Mouse (Mus musculus) lung, adult 18-20 months (tissue): ENCODE measurements around the gene Ppp1r1c.
"Not testable (repeated sequence)": the region's sequence is repeated elsewhere in the genome, so short reads cannot be mapped to it uniquely, and the experiment has no call there.

Experiments used
- DNase-seq, 2 experiments: peaks; one replicate each; pipeline ENCODE4 v3.0.0; 2022; ENCODE audit warnings: mixed read lengths in 2 of 2

Gene Ppp1r1c

DNA sequence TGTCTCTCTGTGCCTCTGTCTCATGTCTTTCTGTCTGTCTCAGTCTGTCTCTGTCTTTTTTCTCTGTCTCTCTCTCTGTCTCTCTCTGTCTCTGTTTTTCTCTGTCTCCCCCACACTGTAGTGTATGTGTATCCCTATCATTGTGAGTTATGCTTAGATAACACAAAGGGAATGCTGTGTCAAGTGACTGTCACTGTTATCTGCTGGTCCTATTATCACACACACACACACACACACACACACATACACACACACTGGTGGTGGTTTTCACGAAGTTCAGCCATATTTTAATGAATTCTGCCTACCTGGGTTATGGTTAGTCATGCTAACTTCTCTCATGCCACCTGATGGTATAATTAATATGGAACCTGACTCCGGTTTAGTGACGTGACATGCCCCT lies 44.1 kb downstream of the Ppp1r1c start:
- no peak for DNase-seq

DNA sequence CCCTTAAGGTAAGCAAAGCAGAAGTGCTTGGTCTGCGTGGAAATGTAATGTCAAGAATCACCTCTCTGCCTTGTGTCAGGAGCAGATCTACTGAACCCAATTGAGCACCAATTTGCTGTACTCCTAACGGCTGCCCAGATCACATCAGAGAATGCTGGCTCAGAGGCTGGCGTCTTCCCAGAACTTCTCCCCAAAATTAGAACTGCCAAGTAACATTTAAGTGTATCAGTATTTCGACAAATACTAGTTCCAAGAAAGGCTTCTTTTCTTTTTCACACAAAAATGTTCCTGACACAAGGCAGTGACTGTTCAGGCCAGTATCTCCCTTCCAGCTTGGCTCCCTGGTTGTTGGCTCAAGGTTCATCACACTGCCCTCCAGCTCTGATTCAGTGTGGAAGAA lies 52.4 kb downstream of the Ppp1r1c start:
- DNase-seq = no peak

DNA sequence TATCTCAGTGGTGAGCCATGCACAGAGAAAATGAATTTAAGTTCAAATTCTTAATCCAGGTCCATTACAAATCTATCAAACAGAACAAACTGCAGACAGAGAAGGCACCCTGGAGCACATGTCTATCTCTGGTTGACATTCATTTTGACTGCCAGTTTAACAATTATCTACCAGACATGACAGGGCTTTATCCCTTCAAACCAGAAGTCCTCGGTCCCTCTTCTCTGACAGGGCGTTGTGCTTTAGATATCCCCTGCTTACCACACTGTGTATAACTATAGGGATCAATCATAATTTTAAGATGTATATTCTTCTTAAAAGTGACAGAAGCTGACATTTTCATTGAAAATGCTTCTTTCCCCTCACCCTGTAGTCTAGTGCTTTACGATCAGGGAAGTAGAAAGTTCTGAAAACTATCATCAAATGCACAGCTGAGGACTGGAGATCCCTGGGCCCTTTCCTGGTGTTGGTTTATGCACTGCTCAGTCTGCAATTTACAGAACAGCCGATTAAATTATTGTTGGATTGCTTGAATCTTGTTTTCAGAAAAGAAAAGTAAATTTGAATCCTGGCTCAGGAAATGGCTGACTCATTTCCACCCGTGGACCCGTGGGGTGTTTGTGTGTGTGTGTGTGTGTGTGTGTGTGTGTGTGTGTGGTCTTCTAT lies 55.3 kb downstream of the Ppp1r1c start:
- DNase-seq = no peak

DNA sequence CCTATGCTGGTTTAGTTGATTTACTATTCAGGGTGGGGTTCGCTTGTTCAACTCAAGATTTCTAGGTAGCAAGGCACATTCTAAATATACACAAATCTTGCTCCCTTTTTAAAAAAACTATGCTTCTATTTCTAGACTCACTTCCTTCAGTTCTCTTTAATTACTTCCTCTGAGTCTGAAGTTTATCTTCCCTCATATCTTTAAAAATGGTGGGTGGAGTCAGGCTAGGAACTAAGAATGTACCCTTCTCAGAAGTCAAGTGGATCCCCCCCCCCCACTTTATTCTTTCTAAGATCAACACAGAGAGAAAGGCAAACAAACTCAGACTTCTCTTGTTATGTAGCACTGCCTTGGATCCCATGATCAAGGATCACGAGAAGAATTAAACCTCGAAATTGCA lies 57.5 kb downstream of the Ppp1r1c start:
- DNase-seq = peak in 1 of 2 experiments; percentile 11

DNA sequence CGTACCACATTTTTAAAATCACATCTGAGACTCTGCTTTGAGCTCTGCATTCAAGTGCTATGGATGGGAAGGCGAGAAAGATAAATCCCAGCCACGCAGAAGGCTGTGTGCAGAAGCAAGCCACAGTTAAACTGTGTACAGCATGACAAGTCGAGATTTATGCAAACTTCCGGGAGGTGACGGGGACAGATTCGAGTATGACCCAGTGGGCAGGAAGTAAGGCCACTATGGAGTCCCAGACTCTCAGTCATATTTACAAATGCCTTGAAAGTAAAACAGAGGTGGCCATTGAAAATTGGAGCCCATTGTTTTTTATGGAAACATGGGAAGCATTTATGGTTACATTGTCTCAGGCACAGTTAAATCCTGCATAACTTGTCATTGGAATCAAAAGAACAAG lies 58.1 kb downstream of the Ppp1r1c start:
- no peak for DNase-seq

DNA sequence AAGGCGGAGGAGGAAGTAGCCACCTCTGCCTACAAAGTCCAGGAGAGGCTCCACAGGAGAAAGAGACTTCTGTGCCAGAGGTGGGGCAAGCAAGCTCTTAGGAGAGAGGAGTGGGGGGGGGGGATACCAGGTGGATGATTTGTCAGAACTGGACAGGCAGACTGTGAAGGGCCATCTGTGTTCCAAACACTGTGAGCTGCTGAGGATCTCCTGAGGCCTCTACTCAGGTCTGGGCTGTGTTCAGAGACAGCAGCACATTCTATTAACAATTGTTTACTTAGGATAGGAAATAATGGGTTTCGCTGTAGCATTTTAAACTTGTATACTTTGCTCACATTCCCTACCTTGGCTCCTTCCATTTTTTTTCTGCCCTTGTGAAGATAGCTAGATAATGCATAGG lies 61.0 kb downstream of the Ppp1r1c start:
- DNase-seq = no peak

DNA sequence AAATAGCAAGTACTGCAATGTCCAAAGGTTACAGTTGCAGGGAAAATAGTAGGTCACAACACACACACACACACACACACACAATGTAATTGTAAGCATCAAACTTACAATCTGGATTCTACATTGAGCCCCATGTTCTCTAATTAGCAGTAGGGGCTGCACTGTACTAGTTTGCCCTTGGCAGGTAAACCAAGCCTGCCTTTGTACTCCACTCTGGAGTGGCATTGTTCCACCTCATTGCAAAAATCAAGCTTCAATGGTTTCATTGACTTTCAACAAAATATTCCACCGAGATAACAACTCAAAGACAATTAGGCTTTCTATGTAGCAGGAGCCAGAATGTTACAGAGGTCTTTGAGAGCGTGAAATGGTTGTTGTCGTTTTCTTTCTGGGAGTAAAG lies 62.7 kb downstream of the Ppp1r1c start:
- DNase-seq = no peak

DNA sequence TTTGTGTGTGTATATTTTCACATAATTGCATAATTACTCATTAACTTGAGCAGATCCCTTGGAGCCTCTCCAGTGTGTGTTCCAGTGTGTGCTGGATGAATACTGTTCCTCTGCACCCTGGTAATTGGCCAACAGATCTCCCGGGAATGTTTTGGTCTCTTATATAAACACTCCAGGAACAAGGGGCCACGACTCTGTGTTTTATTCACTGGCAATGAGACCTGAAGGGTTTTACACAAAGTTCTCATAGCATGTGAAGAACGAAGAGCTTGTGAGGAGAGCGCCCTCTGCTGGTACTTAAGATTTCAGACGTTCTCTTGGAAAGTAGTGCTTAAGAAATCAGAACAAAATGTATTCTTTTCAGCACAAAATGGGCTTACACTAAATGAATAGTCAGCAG lies 66.8 kb downstream of the Ppp1r1c start:
- peak; percentile 61 to 75 for DNase-seq

DNA sequence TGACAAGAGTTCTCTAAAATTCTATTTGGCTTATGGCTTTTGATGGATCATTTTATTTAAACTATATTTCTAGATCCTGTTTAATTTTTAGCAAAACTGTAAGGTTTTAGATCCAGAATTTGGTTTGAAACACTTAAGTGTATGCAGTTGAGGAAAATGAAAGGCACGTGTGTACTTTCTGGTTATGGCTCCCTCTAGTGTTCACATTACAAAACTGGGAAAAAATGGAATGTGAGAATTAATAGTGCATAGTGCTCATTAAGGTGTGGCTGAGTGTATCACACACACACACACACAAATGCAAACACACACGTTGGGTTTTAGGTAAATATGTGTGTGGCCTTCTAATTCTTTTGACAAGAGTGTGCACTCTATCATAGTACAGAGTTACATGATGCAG lies 70.2 kb downstream of the Ppp1r1c start:
- DNase-seq = no peak

DNA sequence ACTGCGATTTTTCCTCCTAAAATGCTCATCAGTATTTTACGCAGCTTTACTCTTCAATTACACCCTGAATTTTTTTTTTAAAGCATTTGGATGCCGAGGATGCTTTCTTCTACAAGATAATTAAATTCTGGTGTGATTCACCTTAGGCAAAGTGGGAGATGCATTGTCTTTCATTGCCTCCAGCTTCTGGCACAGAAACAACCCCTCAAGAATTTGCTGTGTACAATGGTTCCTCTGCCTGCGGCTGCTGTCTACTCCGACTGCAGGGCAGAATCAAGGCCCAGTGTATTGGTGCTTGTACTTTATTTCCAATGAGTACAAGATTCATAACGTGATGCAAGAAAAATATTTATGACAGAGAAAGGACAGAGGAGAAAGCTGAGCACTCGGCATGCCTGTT lies 73.2 kb downstream of the Ppp1r1c start:
- no peak for DNase-seq

DNA sequence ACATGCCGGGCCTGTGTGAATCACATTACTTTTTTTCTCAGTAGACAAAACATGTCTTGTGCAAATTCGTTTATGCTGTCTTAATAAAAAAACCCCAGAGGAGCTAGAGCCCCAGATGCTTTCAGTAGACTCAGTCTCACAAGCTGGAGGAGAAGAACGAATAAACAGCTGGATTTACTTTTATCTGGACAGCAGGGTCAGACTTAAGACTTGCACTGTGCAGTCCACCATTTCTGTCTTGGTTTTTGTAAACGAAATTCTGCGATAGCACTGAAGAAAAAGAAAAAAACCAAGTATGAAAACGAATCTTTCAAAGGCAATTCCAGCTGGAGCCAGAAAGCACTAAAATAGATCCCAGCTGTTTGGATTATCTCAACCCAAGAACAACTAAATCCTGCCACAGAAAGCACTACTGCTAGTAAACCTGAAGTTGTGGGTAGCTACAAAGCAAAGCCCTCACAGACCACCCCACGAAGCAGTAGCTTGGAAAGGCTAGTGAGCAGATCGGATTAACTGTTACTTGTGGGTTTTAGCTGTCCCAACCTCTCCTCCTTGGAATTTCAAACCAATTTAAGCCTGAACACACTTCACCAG lies 78.1 kb downstream of the Ppp1r1c start:
- DNase-seq = no peak

DNA sequence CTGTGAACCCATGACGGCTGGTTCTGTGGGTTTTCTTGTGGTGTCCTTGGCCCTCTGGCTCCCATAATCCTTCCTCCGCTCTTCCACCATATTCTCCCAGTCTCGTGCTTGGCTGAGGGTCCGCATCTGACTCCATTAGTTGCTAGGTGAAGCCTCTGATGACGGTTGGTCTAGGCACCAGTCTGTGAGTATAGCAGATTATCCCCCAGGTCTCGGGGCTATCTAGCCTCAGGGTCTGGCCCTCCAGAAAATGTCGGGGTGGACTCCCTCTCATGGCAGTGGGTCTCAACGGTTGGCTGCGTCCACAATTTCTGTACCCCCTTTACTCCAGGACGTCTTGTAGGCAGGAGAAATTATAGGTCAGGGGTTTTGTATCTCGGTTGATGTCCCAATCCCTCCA lies 78.9 kb downstream of the Ppp1r1c start:
- DNase-seq = no peak

DNA sequence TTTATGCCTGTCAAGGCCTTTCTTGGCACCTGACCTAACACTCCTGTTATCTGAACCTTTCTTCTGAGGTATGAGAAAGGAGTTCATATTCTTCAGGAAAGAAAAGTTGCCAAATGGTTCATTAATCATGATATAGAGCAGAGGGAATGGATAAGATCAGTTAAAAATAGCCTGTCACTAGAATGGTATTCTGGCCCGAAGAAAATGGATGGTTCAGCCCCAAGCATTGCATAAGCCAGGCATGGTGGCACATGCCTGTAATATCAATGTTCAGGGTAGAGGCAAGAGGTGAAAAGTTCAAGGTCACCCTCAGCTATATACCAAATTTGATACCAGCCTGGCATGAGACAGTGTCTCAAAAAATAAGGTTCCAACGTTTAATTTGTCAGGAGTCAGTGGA lies 85.6 kb downstream of the Ppp1r1c start:
- DNase-seq = no peak

DNA sequence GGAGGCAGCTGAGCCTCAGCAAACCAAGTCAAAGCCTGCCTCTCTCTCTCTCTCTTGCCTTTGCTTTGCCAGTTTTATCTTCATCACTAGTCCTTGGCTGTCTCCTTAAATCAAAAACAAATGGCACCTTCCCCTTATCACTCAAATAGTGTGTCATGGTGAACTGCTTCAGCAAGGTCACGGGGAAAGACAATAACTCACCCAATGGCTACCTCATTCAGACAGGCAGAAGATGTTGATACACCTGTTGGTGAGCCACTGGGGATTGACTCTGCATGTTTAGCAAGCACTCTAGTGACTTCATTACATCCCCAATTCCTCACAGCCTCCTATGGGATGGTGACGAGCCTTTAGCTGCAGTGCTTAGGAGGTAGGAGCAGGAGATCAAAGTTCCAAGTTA lies 89.9 kb downstream of the Ppp1r1c start:
- DNase-seq = no peak

DNA sequence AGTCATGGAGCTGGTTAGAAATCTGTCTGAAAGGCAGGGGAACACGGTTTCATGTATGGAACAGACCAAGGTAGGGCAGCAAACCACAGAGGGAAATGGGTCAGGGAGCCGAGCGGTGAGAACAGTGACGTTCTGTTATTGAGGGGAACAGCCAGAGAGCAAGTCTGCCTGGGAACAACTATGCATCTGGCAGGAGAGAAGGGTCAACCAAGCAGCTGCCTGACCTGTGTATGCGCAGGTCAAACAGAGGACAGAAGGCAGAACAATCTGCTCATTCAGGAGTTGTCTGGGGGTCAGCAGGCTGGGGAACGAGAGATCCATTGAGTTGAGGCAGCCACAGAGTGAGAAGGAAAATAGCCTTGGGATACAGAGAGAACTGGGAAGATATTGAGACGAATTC lies 91.0 kb downstream of the Ppp1r1c start:
- DNase-seq = no peak

DNA sequence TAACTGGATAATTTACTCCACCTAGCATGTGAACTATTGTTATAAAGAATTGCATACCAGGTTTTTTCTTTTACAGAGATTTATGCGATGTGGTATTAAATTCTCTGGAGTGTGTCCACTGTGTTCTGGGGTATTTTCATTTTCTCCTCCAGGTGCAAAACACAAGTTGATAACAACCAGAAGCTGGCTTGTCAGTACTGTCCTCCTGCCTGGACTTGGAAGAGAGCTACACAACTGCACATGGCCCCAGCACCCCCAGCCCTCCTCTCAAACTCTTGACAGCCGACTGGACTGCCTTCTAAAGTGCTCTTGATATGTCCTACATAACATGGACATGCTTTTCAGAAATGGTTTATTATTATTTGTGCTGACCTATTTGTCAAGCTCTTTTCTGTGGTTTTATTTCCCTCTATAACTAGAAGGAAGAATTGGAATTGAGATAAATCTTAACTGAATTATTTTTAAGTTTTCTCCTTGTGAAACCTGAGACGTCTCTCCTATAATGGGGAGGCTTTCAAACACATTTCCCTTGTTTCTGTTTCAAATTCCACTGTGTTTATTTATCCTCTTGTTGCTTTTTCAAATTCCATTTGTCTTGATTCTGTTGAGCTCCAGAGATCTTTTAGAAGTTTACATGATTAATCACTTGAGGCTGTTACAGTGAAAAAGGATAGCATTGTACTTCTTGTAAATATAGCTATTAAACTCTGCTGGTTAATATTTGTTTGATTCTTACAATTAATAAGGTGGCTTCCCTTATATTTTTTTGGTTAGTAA lies 108.3 kb downstream of the Ppp1r1c start:
- no peak for DNase-seq

DNA sequence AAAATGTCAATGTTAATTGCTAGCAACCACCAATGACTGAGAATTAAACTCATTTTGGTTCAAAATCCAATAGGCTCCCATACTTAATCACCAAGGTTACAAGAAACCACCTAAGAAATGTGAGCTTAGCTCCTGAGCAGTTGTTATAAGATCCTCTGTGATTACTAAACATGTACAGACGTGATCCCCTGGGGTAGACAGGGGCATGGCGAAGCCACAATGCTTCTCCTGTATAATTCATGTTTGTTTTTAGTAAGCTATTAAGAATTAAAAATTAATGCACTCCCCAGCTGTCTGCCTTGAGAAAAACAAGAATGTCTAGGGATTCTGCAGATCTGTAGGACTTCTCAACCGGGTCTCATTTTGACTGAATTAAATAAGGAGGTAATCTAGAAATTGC lies 112.0 kb downstream of the Ppp1r1c start:
- DNase-seq = no peak

DNA sequence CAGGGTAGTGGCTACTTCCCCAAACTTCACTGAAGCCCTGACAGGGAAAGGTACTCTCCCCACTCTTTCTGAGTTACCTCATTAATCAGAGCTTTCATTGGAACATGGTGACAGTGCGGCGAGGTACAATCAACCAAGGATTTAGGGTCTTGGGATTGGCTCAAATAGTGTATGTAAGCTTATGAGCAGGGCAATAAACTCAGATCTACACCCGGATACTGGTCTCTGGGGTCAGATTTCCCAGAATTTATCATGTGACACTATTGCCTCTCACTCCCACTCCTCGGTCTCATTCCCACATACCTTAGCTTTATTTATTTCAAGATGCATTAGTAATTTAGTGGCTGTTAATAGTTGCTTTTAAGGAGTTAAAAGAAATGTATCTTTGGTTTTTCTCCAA lies 118.3 kb downstream of the Ppp1r1c start:
- DNase-seq = no peak

DNA sequence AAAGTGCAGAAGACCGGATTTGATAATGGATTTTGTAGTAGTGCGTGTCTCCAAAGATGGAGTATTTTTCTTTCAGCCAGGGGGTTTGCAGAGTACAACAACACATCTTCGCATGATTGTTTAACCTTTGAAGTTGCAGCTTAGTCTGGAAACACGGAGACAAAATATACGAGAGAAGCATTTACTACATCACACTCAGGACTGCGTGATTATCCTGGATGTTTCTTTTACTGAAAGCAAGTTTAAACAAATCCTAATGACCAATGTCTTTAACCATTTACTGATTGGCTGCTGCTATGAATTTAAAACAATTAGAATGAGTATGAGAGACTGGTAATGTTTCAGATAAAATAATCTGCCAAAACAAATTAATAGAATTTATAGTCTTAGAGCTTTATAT lies 131.5 kb downstream of the Ppp1r1c start:
- no peak for DNase-seq

DNA sequence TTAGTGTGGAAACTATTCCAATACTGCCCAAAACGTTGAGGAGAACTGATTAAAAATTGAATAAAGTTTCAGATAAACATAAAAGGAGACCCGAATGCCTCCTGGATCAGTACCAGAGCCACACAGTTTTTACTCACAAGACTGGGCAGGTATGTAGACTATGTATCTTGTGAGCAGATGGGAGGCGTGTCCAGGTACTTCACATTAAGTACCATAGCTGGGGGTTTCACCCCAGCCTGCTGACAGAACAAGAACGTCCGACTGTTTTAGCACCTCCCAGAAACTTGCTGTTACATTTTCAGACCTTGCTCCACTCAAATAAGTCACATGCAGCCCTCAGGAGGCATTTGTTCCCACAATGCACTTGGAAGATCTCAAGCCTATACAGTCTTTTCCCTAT lies 131.9 kb downstream of the Ppp1r1c start:
- DNase-seq = no peak

DNA sequence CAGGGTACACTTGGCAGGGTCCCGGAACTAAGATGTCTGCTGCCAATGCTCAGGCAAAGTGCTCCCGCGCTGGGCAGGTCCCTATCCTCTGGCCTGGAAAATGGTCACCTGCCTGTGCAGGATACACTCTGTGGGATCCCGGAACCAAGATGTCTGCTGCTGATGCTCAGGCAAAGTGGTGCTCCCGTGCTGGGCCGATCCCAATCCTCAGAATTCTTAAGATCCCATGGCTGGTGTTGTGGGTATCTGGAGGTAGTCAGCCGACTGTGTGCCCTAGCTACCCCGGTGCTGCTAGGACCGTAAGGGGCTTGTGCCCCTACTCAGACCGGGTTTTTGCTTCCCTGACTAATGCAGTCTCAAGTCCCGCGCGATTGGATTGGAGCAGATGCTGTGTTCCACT lies 139.8 kb downstream of the Ppp1r1c start:
- not testable (repeated sequence) for DNase-seq

DNA sequence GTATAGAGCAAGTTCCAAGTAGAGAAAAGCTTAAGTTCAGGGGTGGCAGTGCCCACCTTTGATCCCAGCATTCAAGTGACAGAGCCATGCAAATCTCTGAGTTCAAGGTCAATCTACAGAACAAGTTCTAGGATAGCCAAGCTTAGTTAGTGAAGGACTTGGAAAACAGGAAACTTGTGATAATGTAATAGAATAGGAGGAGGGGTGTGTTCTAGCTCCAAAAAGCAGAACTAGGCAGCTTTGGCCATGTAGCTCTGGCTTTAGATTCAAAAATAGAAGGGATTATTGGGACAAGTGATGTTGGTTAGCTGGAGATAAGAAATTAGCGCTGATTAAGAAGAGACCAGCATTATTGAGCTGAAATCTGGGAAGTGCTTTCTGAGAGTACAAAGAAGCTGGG lies 149.3 kb downstream of the Ppp1r1c start:
- DNase-seq = no peak

DNA sequence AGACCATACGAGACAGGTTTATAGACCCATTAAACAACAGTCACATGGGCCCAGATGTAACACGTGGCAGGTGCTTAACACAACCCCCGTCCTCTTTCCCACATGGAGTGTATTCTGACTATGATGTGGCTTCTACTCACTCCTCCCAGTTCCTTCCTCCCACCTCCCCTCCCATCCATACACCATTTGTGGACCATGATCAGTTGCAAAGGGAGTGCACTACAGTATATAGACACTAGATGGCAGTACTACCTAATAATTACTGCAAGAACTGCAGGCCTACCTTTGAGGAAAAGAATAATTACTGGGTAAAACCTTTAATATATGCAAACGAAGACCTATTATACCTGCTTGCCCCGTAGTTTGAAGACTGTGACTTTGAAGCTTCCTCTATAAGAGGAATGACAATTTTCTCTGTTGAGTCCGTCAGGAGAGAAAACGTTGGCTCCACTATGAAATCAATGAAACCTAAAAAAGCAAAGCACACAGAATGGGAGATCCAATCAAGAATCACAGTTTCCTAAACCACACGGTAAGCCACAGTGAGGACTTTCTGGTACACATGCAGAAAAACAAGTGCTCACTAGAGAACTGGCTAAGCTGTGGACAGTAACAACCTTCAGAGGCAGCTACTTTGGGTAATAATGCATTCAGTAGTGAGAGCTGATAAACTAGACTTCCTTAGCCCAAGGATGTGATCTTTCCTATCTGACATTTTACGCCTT lies 157.9 kb downstream of the Ppp1r1c start:
- peak in 1 of 2 experiments; percentile 2 for DNase-seq
